Mouse (Mus musculus) kidney, embryonic 15.5 days (tissue): Measurements from ENCODE around the gene Med11. TPM values are rescaled to one million over a fixed set of nuclear protein-coding genes. Genes with fewer than 3 reads are reported as not detected.

Experiments used
- ATAC-seq: fragments of 200-750 bp; cut with Nextera tagmentation; replicated peaks from 2 replicates; pipeline ENCODE4 v1.8.0; 2017; ENCODE audit warnings: moderate TSS enrichment; ENCODE audit not compliant: low FRiP score
- H3K27ac ChIP-seq: fragments of 300-500 bp; sonication (generic); 2 replicates; pipeline ENCODE4 v1.5.1; 2015; ENCODE audit warnings: mild to moderate bottlenecking, inconsistent platforms
- H3K27me3 ChIP-seq: fragments of 300-500 bp; sonication (generic); 2 replicates; pipeline ENCODE4 v1.6.1; 2015; ENCODE audit warnings: inconsistent platforms
- H3K36me3 ChIP-seq: fragments of 300-500 bp; sonication (generic); 2 replicates; pipeline ENCODE4 v1.6.1; 2015; ENCODE audit warnings: inconsistent platforms
- H3K4me1 ChIP-seq: fragments of 300-500 bp; sonication (generic); 2 replicates; pipeline ENCODE4 v1.6.1; 2015; ENCODE audit warnings: inconsistent platforms
- H3K4me2 ChIP-seq: fragments of 300-500 bp; sonication (generic); 2 replicates; pipeline ENCODE4 v1.6.1; 2015; ENCODE audit warnings: moderate library complexity, mild to moderate bottlenecking, inconsistent platforms
- H3K4me3 ChIP-seq: fragments of 300-500 bp; sonication (generic); replicated peaks from 2 replicates; pipeline ENCODE4 v1.5.1; 2015; ENCODE audit warnings: mild to moderate bottlenecking, inconsistent platforms
- H3K9ac ChIP-seq: fragments of 300-500 bp; sonication (generic); 2 replicates; pipeline ENCODE4 v1.6.1; 2015; ENCODE audit warnings: mild to moderate bottlenecking, inconsistent platforms
- H3K9me3 ChIP-seq: fragments of 300-500 bp; sonication (generic); replicated peaks from 2 replicates; pipeline ENCODE4 v1.6.1; 2016; ENCODE audit warnings: inconsistent platforms
- WGBS: fragments of 180-500 bp; shearing (Covaris S2); methylation state at CpG from one replicate; pipeline ENCODE4 v1.1.7; 2015; ENCODE audit warnings: mixed read lengths; 5-methylcytosine and 5-hydroxymethylcytosine counted together
- microRNA-seq: library from miRNA; unstranded; fragments of <30 nt; microRNA quantifications from one replicate; pipeline ENCODE4, GENCODE M21; 2016
- polyA plus RNA-seq: library from polyadenylated mRNA; unstranded; fragments of >200 nt; fragmentation: Nextera tagmentation; extraction: Ambion mirVana; gene quantifications from 2 replicates; pipeline ENCODE4 v1.2.1, GENCODE M21; 2015

The Med11 gene
- polyA plus RNA-seq, 1 experiment from 2014 or later: 42.0 TPM

DNA sequence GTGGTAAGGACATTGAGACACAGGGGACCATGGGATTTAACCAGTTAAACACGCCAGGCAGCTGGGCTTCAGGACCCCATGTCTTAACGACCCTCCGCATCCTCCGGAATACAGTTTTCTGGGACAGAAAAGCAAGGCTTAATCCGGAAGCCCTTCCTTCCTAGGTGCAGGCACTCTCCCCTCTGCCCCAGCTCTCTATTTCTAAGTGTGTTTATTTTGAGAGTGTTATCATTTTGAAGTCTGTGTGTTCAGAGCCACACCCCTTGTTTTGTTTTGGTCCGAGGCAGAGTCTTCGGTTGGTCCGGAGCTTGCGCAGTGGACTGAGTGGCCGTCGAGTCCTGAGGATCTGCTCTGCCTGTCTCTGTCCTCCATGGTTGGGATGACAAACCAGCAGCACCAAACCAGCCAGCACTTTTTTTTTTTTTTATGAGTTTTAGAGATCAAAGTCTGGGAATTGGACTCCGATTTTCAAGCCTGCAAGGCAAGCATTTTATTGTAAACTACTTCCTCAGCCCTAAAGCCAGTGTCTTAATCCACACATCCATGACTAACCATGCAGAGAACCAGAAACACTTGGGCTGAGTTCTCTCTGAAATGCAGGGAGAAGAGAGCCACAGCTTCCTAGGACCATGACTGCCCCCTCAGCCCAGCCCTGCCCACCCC is 23.3 kb downstream of the Med11 start:
- Histone ChIP-seq H3K9ac (no peak overlapping the region), H3K4me3 (no peak overlapping the region), H3K27me3 (no peaks in the 10 kb centered on the region), H3K27ac (peak overlapping the region; percentile 15), H3K36me3 (no peaks in the 10 kb centered on the region), H3K4me2 (0 out of 2 replicates have a peak overlapping the region, but pooled peaks have one; percentile 13), H3K9me3 (no peaks in the 10 kb centered on the region), H3K4me1 (peaks cover 23% of the 10 kb centered on the region)
- peak; percentile 67 for ATAC-seq
- 52% methylated on average over 12 of the region's 12 CpGs for WGBS

DNA sequence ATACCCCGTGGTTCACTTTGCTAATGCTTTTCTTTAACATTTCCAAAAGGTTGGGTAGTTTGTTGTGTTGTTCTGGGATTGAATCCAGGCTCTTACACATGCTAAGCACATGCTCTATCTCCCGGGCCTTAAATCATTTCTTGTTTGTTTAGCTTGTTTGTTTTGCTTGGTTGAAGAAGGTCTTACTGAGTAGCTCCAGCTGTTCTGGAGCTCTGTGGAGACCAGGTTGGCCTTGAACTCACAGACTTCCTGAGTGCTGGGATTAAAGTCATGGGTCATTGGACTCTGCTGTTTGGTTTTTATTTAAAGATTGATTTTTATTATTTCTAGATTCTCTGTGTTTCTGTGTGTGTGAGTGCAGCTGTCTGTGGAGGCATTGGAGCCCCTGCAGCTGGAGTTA is 33.8 kb downstream of the Med11 start:
- 0 out of 2 replicates have a peak, but pooled peaks have one; percentile 46 for ATAC-seq

DNA sequence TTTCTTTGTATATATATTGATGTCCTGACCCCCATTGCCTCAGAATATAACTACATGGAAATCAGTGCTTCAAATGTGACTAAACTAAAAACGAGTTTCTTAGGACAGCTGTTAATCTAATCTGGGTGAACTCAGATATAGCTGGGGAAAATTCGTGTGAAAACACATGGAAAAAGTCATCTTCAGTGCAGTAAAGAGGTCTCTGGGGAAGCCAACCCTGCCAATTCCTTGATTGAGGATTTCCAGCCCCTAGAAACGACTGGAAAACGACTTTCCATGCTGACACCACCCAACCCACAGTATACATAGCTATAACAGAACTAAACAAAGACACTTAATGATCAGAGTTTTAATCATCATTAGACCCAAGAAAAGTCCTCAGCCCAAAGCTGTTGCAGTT is 36.1 kb downstream of the Med11 start:
- no peak overlapping the region for H3K27ac ChIP-seq
- H3K4me2 ChIP-seq: no peak overlapping the region
- H3K9ac ChIP-seq: no peak overlapping the region
- H3K4me3 ChIP-seq: no peak overlapping the region
- no peaks in the 10 kb centered on the region for H3K27me3 ChIP-seq
- no peaks in the 10 kb centered on the region for H3K4me1 ChIP-seq
- no peak for ATAC-seq
- H3K9me3 ChIP-seq: no peaks in the 10 kb centered on the region
- H3K36me3 ChIP-seq: no peaks in the 10 kb centered on the region
- 44% methylated on average over 4 of the region's 4 CpGs for WGBS

More for the DNA sequence above, 33.8 kb downstream of the Med11 start:
- H3K4me3 ChIP-seq: no peak overlapping the region
- H3K4me2 ChIP-seq: no peak overlapping the region
- H3K36me3 ChIP-seq: no peaks in the 10 kb centered on the region
- no peaks in the 10 kb centered on the region for H3K27me3 ChIP-seq
- 39% methylated on average over 2 of the region's 2 CpGs for WGBS
- no peak overlapping the region for H3K9ac ChIP-seq
- no peak overlapping the region for H3K27ac ChIP-seq
- H3K4me1 ChIP-seq: no peaks in the 10 kb centered on the region
- H3K9me3 ChIP-seq: no peaks in the 10 kb centered on the region

DNA sequence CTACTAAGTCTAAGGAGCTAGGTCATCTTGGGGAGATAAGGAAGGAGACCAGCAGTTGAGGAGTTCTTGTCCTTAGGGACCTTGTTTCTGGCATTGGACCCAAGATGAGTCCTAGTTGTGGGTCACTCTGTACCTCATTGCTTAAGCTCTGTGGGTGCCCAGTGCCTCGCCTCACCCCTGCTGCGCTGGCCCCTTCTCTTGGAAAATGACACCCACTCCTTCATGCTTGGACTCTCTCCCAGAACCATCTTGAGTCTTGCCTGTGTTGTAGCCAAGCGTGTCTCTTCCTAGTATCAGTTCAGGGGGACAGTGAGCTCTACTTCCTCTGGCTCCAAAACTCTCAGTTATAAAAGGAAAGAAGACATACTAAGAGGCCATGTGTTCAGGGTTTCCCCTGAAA is 37.4 kb downstream of the Med11 start:
- 82% methylated on average over 3 of the region's 3 CpGs for WGBS
- no peaks in the 10 kb centered on the region for H3K4me1 ChIP-seq
- no peak overlapping the region for H3K9ac ChIP-seq
- H3K36me3 ChIP-seq: no peaks in the 10 kb centered on the region
- H3K4me2 ChIP-seq: no peak overlapping the region
- H3K9me3 ChIP-seq: no peaks in the 10 kb centered on the region
- 0 out of 2 replicates have a peak overlapping the region, but pooled peaks have one; percentile 15 for H3K27ac ChIP-seq
- ATAC-seq: no peak
- H3K27me3 ChIP-seq: no peaks in the 10 kb centered on the region
- no peak overlapping the region for H3K4me3 ChIP-seq

DNA sequence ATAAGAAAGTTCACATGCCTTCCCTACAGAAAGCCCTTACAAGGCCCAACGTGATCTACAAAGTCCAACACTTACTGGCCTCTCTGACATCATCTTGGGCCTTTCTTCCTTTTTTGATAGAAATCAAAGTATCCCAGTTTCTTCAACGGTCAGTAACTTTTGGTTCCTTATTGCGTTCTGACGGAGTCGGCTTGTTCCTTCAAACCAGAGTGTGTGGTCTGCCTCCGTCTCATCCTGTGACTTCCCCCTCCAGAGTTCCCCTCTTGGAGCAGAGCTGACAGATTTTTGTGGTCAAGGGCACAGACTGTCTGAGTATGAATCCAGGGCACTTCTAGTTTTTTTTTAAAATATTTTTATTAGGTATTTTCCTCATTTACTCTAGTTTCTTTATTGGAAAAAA is 38.0 kb downstream of the Med11 start:
- no peak overlapping the region for H3K9ac ChIP-seq
- no peak overlapping the region for H3K4me3 ChIP-seq
- 78% methylated on average over 6 of the region's 6 CpGs for WGBS
- no peaks in the 10 kb centered on the region for H3K36me3 ChIP-seq
- H3K4me1 ChIP-seq: no peaks in the 10 kb centered on the region
- no peak overlapping the region for H3K27ac ChIP-seq
- H3K27me3 ChIP-seq: no peaks in the 10 kb centered on the region
- H3K9me3 ChIP-seq: no peaks in the 10 kb centered on the region
- H3K4me2 ChIP-seq: no peak overlapping the region
- no peak for ATAC-seq

DNA sequence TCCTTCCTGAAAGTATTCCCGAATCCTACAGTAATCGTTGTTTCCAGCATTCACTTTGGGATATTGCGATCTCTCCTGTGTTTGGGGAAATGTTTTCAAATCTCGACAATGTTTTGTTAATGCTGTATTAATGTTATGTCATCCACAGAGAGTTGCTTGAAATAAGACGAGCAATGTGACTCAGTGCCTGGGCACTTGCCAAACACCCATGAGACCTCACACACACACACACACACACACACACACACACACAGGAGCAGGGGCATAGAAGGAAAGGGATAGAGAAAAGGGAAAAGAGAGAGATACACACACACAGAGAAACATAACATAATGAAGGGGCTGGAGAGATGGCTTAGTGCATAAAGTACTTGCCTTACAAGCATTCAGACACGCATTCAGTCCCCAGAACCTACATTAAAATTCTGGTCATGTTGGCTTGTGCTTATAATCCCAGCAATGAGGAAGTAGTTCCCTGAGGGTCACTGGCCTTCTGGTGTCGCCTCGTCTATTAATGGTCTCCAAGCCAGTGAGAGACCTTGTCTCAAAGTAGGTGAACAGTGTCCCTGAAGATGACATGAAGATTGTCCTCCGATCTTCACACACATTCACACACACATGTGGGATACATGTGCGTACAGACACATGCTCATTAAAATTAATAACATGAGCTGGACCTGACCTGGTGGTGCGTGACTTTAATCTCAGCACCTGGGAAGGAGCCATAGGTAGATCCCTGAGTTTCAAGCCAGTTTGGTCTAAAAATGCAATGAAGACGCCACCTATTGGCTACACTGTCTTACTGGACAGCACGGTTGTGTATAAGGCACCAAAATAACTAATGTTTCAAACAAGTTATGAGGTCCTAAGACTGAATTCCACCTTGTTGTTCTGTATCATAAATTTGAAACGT is 48.1 kb downstream of the Med11 start:
- ATAC-seq: no peak

DNA sequence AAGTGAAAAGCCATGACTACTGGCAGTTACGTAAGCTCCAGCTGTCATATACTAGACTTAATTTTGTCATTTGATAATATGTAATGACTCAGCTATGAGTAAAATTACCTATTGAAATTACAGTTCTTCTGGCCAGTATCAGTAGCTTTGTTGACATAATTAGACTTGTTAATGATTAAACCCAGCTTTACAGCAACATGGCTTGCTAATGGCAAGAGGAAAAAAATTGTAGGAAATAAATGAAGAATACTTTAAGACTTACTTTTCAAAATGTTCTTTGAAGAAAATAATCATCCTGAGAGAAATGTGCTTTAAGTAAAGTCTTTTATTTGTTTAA is 48.7 kb downstream of the Med11 start:
- ATAC-seq: no peak
- H3K9ac ChIP-seq: no peak overlapping the region
- H3K4me3 ChIP-seq: no peak overlapping the region
- H3K9me3 ChIP-seq: no peaks in the 10 kb centered on the region
- 74% methylated on average over 1 of the region's 1 CpGs for WGBS
- peaks cover 7% of the 10 kb centered on the region; the same call in 1 of the 2 replicates for H3K27me3 ChIP-seq
- no peak overlapping the region for H3K4me2 ChIP-seq
- H3K4me1 ChIP-seq: no peaks in the 10 kb centered on the region
- no peak overlapping the region for H3K27ac ChIP-seq
- H3K36me3 ChIP-seq: no peaks in the 10 kb centered on the region

More for the DNA sequence above, 48.1 kb downstream of the Med11 start:
- Histone ChIP-seq H3K27ac (no peak overlapping the region), H3K36me3 (no peaks in the 10 kb centered on the region), H3K4me2 (no peak overlapping the region), H3K4me1 (no peaks in the 10 kb centered on the region), H3K9me3 (no peaks in the 10 kb centered on the region), H3K4me3 (no peak overlapping the region), H3K27me3 (peaks cover under 1% of the 10 kb centered on the region; the same call in 1 of the 2 replicates), H3K9ac (no peak overlapping the region)
- 69% methylated on average over 14 of the region's 14 CpGs for WGBS

DNA sequence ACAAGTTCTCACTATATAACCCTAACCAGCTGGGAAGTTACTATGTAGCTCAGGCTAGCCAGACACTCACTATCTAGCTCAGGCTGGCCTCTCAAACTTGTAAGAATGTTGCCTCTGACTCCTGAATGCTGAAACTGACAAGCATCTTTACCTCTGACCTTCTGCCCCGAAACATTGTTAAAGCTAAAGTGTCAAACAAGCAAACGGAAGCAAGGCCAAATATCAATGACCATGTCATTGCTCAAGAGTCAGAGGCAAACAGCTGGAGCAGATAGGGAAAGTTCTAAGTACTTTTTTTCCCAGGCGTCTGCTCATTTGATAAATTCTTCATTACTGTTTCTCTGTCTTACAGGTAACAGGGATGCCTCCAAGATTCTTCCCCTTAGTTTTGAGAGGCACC is 50.3 kb downstream of the Med11 start:
- Histone ChIP-seq H3K4me1 (0 out of 2 replicates have a peak, but pooled peaks cover 2% of the 10 kb centered on the region), H3K27me3 (peaks cover 7% of the 10 kb centered on the region; the same call in 1 of the 2 replicates), H3K4me2 (no peak overlapping the region), H3K9ac (no peak overlapping the region), H3K27ac (no peak overlapping the region), H3K36me3 (no peaks in the 10 kb centered on the region), H3K4me3 (no peak overlapping the region), H3K9me3 (no peaks in the 10 kb centered on the region)
- 74% methylated on average over 3 of the region's 3 CpGs for WGBS
- ATAC-seq: no peak

Small RNAs within 50 kb of the gene (microRNA-seq; reads per million reads assigned to microRNA genes)
- gene Mir7115: not detected

Other genes with a start within 250 kb of the Med11 start
- 4.3 and 5.8 TPM in 2 replicates for gene Slc16a11, start 239.2 kb upstream of the Med11 start, polyA plus RNA-seq
- 13.3 TPM in 2 replicates for gene Slc16a13, start 230.9 kb upstream of the Med11 start, polyA plus RNA-seq
- gene Bcl6b, start 222.1 kb upstream of the Med11 start, polyA plus RNA-seq: 26.9 and 28.4 TPM in 2 replicates
- gene 0610010K14Rik, start 214.0 kb upstream of the Med11 start, polyA plus RNA-seq: 178 and 179 TPM in 2 replicates
- 10.4 and 13.0 TPM in 2 replicates for gene Gm21988, start 212.1 kb upstream of the Med11 start, polyA plus RNA-seq
- 203 and 212 TPM in 2 replicates for gene Rnasek, start 212.1 kb upstream of the Med11 start, polyA plus RNA-seq
- 5.5 and 6.2 TPM in 2 replicates for gene Alox12, start 196.6 kb upstream of the Med11 start, polyA plus RNA-seq
- gene Alox12e, start 129.3 kb upstream of the Med11 start, polyA plus RNA-seq: not detected in 2 replicates
- 1.1 and 2.0 TPM in 2 replicates for gene Alox15, start 99.9 kb upstream of the Med11 start, polyA plus RNA-seq
- gene Pelp1, start 41.9 kb upstream of the Med11 start, polyA plus RNA-seq: 40.1 and 42.1 TPM in 2 replicates
- gene Arrb2, start 19.3 kb upstream of the Med11 start, polyA plus RNA-seq: 15.4 and 15.5 TPM in 2 replicates
- gene Zmynd15, start 7.5 kb downstream of the Med11 start, polyA plus RNA-seq: 0.63 and 0.66 TPM in 2 replicates
- 6.0 and 6.9 TPM in 2 replicates for gene Cxcl16, start 8.1 kb downstream of the Med11 start, polyA plus RNA-seq
- 0.82 and 0.88 TPM in 2 replicates for gene Tm4sf5, start 53.3 kb downstream of the Med11 start, polyA plus RNA-seq
- gene Vmo1, start 62.7 kb downstream of the Med11 start, polyA plus RNA-seq: 0.35 and 0.40 TPM in 2 replicates
- gene Gltpd2, start 67.3 kb downstream of the Med11 start, polyA plus RNA-seq: 0.91 and 1.1 TPM in 2 replicates
- 755 and 782 TPM in 2 replicates for gene Psmb6, start 73.4 kb downstream of the Med11 start, polyA plus RNA-seq
- not detected in 2 replicates for gene Gm40193, start 81.0 kb downstream of the Med11 start, polyA plus RNA-seq
- 6.5 and 8.2 TPM in 2 replicates for gene Pld2, start 88.1 kb downstream of the Med11 start, polyA plus RNA-seq
- gene Mink1, start 111.0 kb downstream of the Med11 start, polyA plus RNA-seq: 14.8 and 15.8 TPM in 2 replicates
- not detected in 2 replicates for gene 4930544D05Rik, start 163.9 kb downstream of the Med11 start, polyA plus RNA-seq
- gene Chrne, start 167.3 kb downstream of the Med11 start, polyA plus RNA-seq: 0.27 TPM in 1 of 2 replicates, not detected in the other
- 0.19 and 0.30 TPM in 2 replicates for gene Gp1ba, start 187.2 kb downstream of the Med11 start, polyA plus RNA-seq
- 115 and 122 TPM in 2 replicates for gene Rnf167, start 195.3 kb downstream of the Med11 start, polyA plus RNA-seq
- 178 and 186 TPM in 2 replicates for gene Slc25a11, start 195.6 kb downstream of the Med11 start, polyA plus RNA-seq
- 1,914 and 2,031 TPM in 2 replicates for gene Pfn1, start 202.7 kb downstream of the Med11 start, polyA plus RNA-seq
- 30.3 and 38.5 TPM in 2 replicates for gene Eno3, start 205.3 kb downstream of the Med11 start, polyA plus RNA-seq
- gene Spag7, start 217.5 kb downstream of the Med11 start, polyA plus RNA-seq: 181 and 202 TPM in 2 replicates
- 12.8 and 14.1 TPM in 2 replicates for gene Camta2, start 236.2 kb downstream of the Med11 start, polyA plus RNA-seq
- 1.2 and 2.3 TPM in 2 replicates for gene Inca1, start 248.2 kb downstream of the Med11 start, polyA plus RNA-seq
- 3.5 and 3.6 TPM in 2 replicates for gene Kif1c, start 248.6 kb downstream of the Med11 start, polyA plus RNA-seq